Mouse (Mus musculus): Measurements from ENCODE around the gene Mrpl53.

The Mrpl53 gene

DNA sequence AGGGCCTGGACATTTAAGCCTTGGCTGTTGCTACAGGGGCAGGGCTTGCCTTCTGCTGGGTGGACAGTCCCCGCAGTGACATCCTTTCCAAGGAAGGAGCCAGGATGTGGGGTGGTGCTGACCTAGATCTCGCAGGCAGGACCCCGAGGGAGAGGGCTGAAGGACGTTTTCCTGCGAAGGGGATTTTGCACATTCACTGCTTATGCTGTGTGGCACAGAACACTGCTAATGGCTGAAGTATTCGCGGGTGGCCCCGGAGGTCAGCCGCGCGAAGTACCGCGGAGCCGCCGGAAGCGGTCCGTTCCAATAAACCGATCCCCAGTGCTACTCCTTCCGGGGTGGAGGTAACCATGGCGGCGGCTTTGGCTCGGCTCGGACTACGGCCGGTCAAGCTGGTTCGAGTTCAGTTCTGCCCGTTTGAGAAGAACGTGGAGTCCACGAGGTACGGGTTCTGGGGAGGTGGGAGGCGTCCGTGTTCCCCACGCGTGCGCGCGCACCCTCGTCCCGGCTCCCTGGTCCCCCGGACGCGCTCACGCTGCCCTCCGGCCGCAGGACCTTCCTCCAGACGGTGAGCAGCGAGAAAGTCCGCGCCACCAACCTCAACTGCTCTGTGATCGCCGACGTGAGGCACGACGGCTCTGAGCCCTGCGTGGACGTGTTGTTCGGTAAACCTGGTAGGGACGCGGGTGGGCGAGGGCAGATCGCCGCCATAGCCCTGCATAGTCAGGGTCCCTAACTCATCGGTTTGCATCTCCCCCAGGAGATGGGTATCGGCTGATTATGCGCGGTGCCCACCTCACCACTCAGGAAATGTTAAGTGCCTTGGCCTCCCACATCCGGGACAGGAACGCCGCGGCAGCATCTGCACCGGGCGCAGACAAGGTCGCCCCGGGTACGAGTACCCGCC is at the start of gene Mrpl53:
Mrpl53 (plus strand) TSS at position 279 of the 907 bp plus-strand sequence.
- DNase-seq (ENCODE audit: low spot score): peak; percentile 69

GRCm38 (mm10) chr6:83065995-83066394 is 42.8 kb upstream of the Mrpl53 start:
- DNase-seq (ENCODE audit: low spot score): no peak

- DNase-seq (ENCODE audit: low spot score): no peak
Observed at GRCm38 (mm10) chr6:83066441-83066840, 42.4 kb upstream of the Mrpl53 start.

DNA sequence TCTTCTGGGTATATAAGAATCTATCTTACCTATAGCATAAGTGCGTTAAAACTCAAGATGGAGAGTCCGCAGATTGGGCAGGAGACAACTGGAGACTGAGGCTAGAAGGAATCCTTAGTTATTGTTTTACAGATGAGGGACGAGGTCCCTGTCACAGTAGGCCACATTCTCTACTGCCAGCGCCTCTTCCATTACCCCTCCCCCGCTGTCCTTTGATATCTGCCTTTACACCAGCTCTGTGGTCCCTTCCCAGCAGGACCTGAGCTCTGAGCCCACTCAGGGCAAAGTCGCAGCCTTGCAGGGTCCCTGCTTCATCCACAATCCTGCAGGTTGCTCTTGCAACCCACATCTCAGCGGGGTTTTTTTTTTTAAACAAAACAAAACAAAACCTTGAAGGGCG is 40.6 kb upstream of the Mrpl53 start:
- no peak for DNase-seq (ENCODE audit: low spot score)

DNA sequence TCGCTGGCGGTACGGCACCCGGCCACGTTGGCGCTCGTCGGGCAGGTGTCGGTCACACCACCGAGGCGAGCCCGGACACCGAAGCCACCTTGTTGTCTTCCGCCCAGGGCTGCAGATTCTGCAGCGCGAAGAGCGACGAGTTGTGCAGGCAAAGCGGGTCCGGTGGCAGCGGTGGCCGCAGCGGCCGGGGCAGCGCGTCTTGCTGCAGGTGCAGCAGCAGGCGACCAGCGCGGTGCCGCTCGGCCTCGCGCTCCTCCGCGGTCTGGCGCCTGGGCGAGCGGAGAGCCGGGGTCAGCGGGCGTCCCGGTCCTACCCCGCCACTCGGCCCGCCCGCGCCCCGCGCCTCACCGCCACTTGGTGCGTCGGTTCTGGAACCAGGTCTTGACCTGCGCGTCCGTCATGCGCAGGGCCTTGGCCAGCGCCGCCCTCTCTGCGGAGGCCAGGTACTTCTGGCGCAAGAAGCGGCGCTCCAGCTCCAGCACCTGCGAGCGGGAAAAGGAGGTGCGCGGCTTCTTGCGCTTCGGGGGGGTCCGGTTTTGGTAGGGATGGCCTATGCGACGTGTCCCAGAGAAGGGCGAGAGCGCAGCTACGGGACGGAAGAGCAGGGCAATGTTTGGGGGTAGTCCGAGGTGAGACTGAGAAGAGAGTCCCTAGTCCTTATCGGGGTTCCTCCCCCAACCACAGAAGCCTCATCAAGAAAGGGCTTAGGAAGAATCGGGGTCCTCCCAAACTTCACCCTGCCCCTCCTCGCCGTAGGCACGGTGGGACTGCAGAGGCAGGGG is 39.9 kb upstream of the Mrpl53 start:
- no peak for DNase-seq (ENCODE audit: low spot score)

DNA sequence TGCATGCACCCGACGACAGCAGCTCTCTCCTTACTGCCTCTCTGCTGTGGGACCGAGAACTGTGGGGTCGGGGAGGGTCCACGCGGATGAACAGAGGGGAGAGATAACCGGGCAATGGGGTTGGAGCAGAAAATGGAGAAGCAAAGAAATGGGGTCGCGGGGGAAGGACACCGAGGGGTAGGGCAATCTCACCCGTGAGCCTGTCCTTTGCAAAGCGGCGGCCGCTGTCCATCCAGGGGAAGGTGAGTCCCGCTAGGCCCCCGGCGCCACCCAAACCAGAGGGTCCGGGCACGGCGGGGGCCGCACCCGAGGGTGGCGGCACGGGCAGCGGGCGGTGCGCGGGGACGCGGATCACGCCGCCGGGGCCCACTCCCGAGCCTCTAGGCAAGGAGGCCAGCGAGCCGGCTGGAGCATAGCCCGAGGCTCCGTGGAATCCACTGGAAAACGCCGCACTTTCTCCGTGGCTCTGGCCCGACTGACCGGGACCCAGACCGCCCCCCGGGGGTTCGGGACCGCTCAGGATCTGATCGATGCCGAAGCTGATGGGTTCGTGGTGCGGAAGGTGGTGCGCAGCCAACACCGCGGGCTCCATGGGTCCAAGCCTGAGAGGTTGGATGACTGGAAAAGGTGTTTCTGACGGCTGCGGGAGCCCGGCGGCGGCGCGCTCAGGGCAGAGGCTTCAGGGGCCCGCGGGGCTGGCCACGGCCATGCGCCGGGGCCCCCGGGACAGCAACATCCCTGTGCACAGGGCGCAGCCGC is 39.2 kb upstream of the Mrpl53 start:
- DNase-seq (ENCODE audit: low spot score): no peak

DNA sequence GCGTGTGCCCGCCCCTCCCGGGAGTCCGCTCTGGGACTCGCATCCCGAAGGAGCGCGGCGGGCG is 38.8 kb upstream of the Mrpl53 start, which contains the start of gene Tlx2:
Tlx2 (minus strand) TSS at position 47 of the 64 bp plus-strand sequence.
- DNase-seq (ENCODE audit: low spot score): no peak

DNA sequence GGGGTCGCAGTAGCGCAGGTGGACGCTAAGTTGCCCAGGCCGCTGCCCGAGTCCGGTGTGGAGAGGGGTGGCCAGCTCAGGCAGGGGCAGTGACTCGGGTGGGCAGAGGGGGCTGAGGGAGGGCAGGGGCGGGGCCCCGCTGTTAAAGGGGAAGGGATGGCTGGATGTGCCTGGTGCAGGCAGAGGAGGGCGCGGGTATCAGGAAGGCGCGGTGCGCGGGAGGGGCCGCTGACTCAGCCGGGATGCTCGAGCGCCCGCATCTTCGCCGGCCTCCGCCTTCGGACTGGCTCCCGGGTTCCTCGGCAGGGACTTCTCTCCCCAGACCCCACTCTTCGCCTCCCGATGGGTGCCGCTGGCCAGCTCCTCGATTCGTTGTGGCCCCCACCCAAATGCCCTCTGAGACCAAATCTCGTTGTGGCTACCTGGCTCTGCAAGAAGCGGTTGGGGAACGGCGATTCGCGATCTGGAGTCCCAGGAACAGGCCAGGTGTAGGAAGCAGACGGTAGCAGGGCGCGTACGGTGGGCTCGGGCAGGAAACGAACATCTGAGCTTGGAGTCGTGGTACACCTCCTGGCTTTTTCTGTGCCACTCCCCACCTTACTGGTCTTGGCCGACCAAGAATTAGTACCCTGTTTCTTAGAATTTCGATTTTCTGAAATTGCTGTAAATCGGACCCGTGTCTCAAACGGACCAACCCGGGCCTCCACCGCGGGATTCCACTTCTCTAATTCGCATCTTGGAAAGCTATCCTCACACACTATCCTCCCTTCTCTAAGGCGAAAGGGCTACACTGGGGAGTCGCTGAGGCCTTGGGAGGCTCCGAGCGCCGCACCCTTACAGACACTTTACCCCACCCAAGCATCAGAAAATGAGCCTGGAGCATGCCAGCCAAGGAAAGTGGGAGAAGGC is 38.3 kb upstream of the Mrpl53 start:
- DNase-seq (ENCODE audit: low spot score): no peak

- no peak for DNase-seq (ENCODE audit: low spot score)
Observed at GRCm38 (mm10) chr6:83071220-83071619, 37.6 kb upstream of the Mrpl53 start.

- DNase-seq (ENCODE audit: low spot score): no peak
Observed at GRCm38 (mm10) chr6:83074979-83075378, 33.9 kb upstream of the Mrpl53 start.

GRCm38 (mm10) chr6:83077630-83078323 is 31.1 kb upstream of the Mrpl53 start, which contains the start of gene Pcgf1:
Gene Pcgf1, plus strand, starts transcription at chr6:83077869.
- no peak for DNase-seq (ENCODE audit: low spot score)

DNA sequence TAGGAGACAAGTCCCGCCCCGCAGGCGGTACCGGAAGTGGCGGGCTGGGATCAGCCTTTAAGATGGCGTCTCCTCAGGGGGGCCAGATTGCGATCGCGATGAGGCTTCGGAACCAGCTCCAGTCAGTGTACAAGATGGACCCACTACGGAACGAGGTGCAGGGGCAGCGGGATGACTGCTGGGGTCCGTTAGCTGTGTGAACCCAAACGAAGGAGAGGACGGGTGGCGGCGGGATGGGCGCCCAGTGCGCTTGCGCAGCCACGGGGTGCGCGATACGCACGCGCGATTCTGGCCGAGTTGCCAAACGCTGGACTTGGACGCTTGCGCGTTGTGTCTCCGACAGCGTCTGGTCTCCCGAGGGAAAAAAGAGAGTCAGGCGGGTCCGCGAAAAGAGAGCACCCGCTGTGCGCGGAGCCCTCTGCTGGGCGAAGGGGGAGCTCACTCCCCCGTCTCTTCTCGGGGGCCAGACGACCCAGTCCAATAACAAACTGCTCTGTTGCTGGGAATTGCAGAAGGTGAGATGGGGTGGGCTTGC is 30.4 kb upstream of the Mrpl53 start:
- peak; percentile 98 for DNase-seq (ENCODE audit: low spot score)

DNA sequence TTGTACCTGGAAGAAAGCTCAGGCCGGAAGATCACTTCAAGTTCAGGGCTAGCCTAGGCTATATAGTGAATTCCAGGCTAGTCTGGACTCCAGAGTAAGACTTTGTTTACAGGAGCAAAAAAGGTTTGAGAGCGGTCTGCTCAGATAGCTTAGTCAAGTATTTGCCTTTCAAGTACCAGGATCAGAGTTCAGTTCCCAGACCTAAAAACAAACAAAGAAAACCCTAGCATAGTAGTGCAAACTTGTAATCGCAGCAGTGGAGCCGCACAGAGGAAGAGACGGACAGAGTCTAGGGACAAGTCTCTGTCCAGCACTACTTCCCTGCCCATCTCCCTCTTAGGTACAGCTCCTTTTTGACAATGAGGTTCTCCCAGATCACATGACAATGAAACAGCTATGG is 28.6 kb upstream of the Mrpl53 start:
- no peak for DNase-seq (ENCODE audit: low spot score)

- no peak for DNase-seq (ENCODE audit: low spot score)
Observed at GRCm38 (mm10) chr6:83083497-83083896, 25.3 kb upstream of the Mrpl53 start.

DNA sequence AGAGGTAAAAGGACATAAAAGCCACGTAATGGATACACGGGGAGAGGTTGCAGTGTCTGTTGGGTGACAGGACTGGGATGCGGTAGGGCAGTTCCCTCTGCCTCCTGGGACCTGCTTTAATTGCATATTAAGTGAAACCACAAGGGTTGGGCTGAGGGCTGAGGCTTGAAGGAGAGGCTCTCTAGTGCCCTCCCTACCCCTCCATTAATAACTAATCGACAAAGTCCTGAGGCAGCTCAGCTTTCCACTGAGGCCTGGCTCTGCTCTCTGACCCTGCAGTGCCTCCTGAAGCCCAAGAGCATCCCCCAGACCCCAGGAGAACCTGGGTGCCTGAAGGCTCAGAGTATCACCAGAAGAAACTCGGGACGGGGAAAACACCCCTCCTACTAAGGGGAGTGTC is 24.4 kb upstream of the Mrpl53 start:
- no peak for DNase-seq (ENCODE audit: low spot score)

DNA sequence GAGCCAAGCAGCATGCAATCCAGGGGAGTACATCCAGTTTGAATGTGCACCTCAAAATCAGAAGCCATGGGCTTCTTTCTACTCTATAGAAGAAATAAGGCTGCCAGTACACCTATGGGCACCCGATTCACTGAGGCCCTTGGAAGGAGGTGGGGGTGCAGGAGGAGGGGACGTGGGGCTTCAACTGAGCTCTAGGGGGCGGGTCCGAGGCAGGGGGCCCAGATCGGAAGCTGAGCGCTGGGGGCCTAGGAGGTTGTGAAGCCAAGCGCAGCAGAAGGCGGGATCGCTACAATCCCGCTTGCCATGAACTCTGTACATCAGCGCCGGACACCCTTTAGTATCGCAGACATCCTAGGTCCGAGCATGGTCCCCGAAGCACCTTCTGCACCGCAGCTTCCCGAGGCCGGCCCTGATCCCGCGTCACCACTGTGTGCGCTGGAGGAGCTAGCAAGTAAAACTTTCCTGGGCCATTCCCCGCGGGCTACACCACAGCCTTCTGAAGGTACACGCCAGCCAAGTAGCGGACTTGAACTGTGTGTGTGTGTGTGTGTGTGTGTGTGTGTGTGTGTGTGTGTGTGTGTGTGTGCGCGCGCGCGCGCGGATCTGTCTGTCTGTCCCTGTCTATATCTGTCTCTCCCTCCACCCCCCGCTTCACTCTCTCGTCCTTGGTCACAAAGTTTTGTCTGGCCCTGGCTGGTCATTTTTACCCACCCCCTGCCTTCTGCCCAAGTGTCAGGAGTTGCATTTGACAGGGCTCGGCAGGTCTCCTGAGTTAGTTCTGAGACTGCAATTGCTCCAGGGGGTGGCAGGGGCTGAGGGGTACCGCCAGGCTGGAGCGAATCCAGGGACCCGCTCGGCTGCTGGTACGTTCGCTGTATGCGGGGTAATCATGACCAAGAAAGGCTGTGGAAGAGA is 22.5 kb upstream of the Mrpl53 start, which contains the start of gene Lbx2:
Lbx2 (plus strand) TSS at position 247 of the 915 bp plus-strand sequence.
- DNase-seq (ENCODE audit: low spot score): no peak

DNA sequence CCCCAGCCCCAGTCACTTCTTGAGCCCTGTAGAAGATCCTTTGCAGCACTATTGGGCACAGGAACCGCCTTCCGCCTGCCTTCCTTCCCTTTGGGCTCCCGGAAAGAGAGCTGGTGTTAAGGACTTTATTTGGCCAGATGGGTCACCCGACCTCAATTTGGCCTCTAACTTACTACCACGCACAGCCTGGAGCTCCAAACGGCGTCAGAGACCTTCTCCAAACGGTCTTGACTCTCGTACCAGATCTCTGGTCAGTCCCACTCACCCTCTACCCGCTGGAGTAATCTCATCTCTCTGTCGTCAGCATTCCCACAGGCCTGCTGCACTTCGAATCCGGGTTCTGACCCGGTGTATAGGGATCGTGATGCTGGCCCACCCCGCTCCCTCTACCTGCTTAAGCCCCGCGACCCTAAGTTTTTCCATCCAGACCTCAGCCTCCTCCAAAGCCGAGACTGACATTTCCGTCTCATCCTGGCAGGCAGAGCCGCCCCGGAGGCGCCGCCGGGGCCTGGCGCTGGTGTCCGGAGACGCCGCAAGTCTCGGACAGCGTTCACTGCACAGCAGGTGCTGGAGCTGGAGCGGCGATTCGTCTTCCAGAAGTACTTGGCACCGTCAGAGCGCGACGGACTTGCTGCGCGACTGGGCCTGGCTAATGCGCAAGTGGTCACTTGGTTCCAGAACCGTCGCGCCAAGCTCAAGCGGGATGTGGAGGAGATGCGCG is 21.5 kb upstream of the Mrpl53 start:
- DNase-seq (ENCODE audit: low spot score): no peak

DNA sequence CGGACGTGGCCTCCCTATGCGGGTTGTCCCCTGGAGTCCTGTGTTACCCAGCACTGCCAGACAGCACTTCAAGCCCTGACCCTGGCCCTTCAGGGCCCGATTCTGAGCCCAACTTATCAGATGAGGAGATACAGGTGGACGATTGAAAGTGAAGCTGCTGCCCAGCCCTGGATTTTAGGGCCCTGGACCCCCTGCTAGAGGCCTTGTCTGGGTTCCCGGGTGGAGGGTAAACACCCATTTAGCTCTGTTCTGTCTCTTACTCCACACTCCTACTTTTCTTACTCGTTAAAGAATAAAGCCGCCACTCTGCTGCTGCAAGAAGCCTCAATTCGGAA is 20.9 kb upstream of the Mrpl53 start:
- DNase-seq (ENCODE audit: low spot score): no peak

DNA sequence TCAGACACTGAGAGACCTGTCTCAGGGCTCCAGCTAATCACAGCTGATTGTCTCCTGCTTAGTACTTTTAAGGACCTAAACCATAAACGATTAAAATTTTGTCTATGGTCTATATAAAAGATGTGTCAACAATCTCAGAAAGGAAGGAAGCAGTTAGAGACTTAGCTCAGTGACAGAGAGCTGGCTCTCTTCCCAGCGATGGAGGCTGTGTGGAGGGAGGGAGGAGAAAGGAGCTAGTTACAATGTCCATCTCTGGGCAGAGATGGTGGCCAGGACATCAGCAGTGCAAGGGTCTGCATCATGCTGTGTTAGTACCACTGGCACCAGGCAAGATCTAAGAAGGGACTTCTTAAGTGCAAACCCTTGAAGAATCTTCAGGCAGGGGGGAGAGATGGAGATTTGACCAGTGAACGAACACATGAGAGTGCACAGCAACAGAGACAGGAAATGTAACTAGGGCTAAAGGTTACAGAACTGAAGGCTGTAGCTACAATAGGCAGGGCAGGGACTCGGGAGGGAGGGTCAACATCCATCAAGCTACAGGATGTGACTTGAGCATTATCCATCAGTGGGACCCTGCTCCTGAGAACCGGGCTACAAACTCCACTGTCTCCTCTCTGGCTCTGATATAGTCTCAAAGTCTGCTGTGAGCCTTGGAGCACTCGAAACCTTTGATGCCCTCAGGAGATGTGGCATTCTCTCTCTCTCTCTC is 16.3 kb upstream of the Mrpl53 start:
- DNase-seq (ENCODE audit: low spot score): no peak
